Mouse (Mus musculus): ENCODE measurements around the gene Snap23. TPM values are rescaled to one million over a fixed set of nuclear protein-coding genes. Genes with fewer than 3 reads are reported as not detected.
"Not testable (repeated sequence)": the region's sequence is repeated elsewhere in the genome, so short reads cannot be mapped to it uniquely, and the experiment has no call there.

Gene Snap23
- polyA plus RNA-seq, 1 experiment from 2014 or later = 18.4 TPM

GRCm38 (mm10) chr2:120558813-120559212 is 8.7 kb upstream of the Snap23 start:
- ATAC-seq = no peak
- 93% methylated on average over 3 of the region's 3 CpGs for WGBS

GRCm38 (mm10) chr2:120561524-120561923 is 5.9 kb upstream of the Snap23 start:
- Histone ChIP-seq H3K27ac (ENCODE audit: low read depth, low read length) (no peak overlapping the region), H3K9me3 (ENCODE audit: control insufficient read depth, low read length) (no peaks in the 10 kb centered on the region), H3K4me2 (ENCODE audit: low read length) (no peak overlapping the region), H3K4me3 (ENCODE audit: low read length) (no peak overlapping the region), H3K9ac (ENCODE audit: low read depth, low read length) (no peak overlapping the region), H3K36me3 (ENCODE audit: control insufficient read depth, insufficient read depth, low read length) (no peaks in the 10 kb centered on the region), H3K27me3 (replicated peaks; ENCODE audit: control insufficient read depth, insufficient read depth, low read length) (no peaks in the 10 kb centered on the region), H3K4me1 (ENCODE audit: control insufficient read depth, insufficient read depth, low read depth, low read length) (peaks cover 11% of the 10 kb centered on the region)
- no peak for ATAC-seq
- 91% methylated on average over 1 of the region's 1 CpGs for WGBS

More at GRCm38 (mm10) chr2:120558813-120559212, 8.7 kb upstream of the Snap23 start:
- H3K27ac ChIP-seq (ENCODE audit: low read depth, low read length) = no peak overlapping the region
- H3K9me3 ChIP-seq (ENCODE audit: control insufficient read depth, low read length) = no peaks in the 10 kb centered on the region
- no peak overlapping the region for H3K4me3 ChIP-seq (ENCODE audit: low read length)
- no peak overlapping the region for H3K4me2 ChIP-seq (ENCODE audit: low read length)
- no peaks in the 10 kb centered on the region for H3K27me3 ChIP-seq (replicated peaks; ENCODE audit: control insufficient read depth, insufficient read depth, low read length)
- H3K4me1 ChIP-seq (ENCODE audit: control insufficient read depth, insufficient read depth, low read depth, low read length) = peaks cover 11% of the 10 kb centered on the region
- no peak overlapping the region for H3K9ac ChIP-seq (ENCODE audit: low read depth, low read length)
- H3K36me3 ChIP-seq (ENCODE audit: control insufficient read depth, insufficient read depth, low read length) = 0 out of 2 replicates have a peak, but pooled peaks cover 2% of the 10 kb centered on the region

GRCm38 (mm10) chr2:120562859-120563234 is 4.6 kb upstream of the Snap23 start:
- 27% methylated on average over 9 of the region's 9 CpGs for WGBS
- peak overlapping the region; percentile 87 for H3K4me3 ChIP-seq (ENCODE audit: low read length)
- no peaks in the 10 kb centered on the region for H3K27me3 ChIP-seq (replicated peaks; ENCODE audit: control insufficient read depth, insufficient read depth, low read length)
- no peaks in the 10 kb centered on the region for H3K9me3 ChIP-seq (ENCODE audit: control insufficient read depth, low read length)
- H3K4me2 ChIP-seq (ENCODE audit: low read length) = peak overlapping the region; percentile 81
- H3K36me3 ChIP-seq (ENCODE audit: control insufficient read depth, insufficient read depth, low read length) = no peaks in the 10 kb centered on the region
- H3K4me1 ChIP-seq (ENCODE audit: control insufficient read depth, insufficient read depth, low read depth, low read length) = peaks cover 15% of the 10 kb centered on the region
- H3K27ac ChIP-seq (ENCODE audit: low read depth, low read length) = no peak overlapping the region
- ATAC-seq = no peak
- peak overlapping the region; percentile 96 for H3K9ac ChIP-seq (ENCODE audit: low read depth, low read length)

- peak within 1 kb of the TSS; percentile 96 for H3K9ac ChIP-seq (ENCODE audit: low read depth, low read length)
- under 1% methylated on average over 50 of the region's 50 CpGs for WGBS
- H3K27ac ChIP-seq (ENCODE audit: low read depth, low read length) = peak within 1 kb of the TSS; percentile 83
- peak; percentile 91 for ATAC-seq
- H3K27me3 ChIP-seq (replicated peaks; ENCODE audit: control insufficient read depth, insufficient read depth, low read length) = no peaks in the 10 kb centered on the region
- no peaks in the 10 kb centered on the region for H3K36me3 ChIP-seq (ENCODE audit: control insufficient read depth, insufficient read depth, low read length)
- H3K4me3 ChIP-seq (ENCODE audit: low read length) = peak within 1 kb of the TSS; percentile 87
- H3K4me1 ChIP-seq (ENCODE audit: control insufficient read depth, insufficient read depth, low read depth, low read length) = peaks cover 19% of the 10 kb centered on the region
- H3K4me2 ChIP-seq (ENCODE audit: low read length) = peak within 1 kb of the TSS; percentile 81
- H3K9me3 ChIP-seq (ENCODE audit: control insufficient read depth, low read length) = no peaks in the 10 kb centered on the region
Measured at GRCm38 (mm10) chr2:120563235-120563990, 4.1 kb upstream of the Snap23 start, which contains the start of gene Zfp106. Gene Zfp106, minus strand, starts transcription at chr2:120563843.

- H3K4me2 ChIP-seq (ENCODE audit: low read length); H3K36me3 ChIP-seq (ENCODE audit: control insufficient read depth, insufficient read depth, low read length); H3K9me3 ChIP-seq (ENCODE audit: control insufficient read depth, low read length); ATAC-seq; H3K27me3 ChIP-seq (replicated peaks; ENCODE audit: control insufficient read depth, insufficient read depth, low read length); H3K9ac ChIP-seq (ENCODE audit: low read depth, low read length); H3K27ac ChIP-seq (ENCODE audit: low read depth, low read length); H3K4me3 ChIP-seq (ENCODE audit: low read length): not testable (repeated sequence)
- H3K4me1 ChIP-seq (ENCODE audit: control insufficient read depth, insufficient read depth, low read depth, low read length) = peaks cover 22% of the 10 kb centered on the region
- WGBS = 93% methylated on average over 4 of the region's 4 CpGs
Measured at GRCm38 (mm10) chr2:120564548-120565188, 2.8 kb upstream of the Snap23 start.

- H3K4me3 ChIP-seq (ENCODE audit: low read length) = no peak overlapping the region
- H3K4me2 ChIP-seq (ENCODE audit: low read length) = no peak overlapping the region
- WGBS = 84% methylated on average over 2 of the region's 2 CpGs
- H3K4me1 ChIP-seq (ENCODE audit: control insufficient read depth, insufficient read depth, low read depth, low read length) = peaks cover 22% of the 10 kb centered on the region
- H3K27me3 ChIP-seq (replicated peaks; ENCODE audit: control insufficient read depth, insufficient read depth, low read length) = no peaks in the 10 kb centered on the region
- ATAC-seq = no peak
- no peak overlapping the region for H3K27ac ChIP-seq (ENCODE audit: low read depth, low read length)
- H3K9me3 ChIP-seq (ENCODE audit: control insufficient read depth, low read length) = no peaks in the 10 kb centered on the region
- no peaks in the 10 kb centered on the region for H3K36me3 ChIP-seq (ENCODE audit: control insufficient read depth, insufficient read depth, low read length)
- no peak overlapping the region for H3K9ac ChIP-seq (ENCODE audit: low read depth, low read length)
Measured at GRCm38 (mm10) chr2:120565363-120565762, 2.1 kb upstream of the Snap23 start.

- WGBS = under 1% methylated on average over 22 of the region's 22 CpGs
- peak overlapping the region; percentile 84 for H3K9ac ChIP-seq (ENCODE audit: low read depth, low read length)
- peak overlapping the region; percentile 87 for H3K4me3 ChIP-seq (ENCODE audit: low read length)
- no peaks in the 10 kb centered on the region for H3K27me3 ChIP-seq (replicated peaks; ENCODE audit: control insufficient read depth, insufficient read depth, low read length)
- H3K4me1 ChIP-seq (ENCODE audit: control insufficient read depth, insufficient read depth, low read depth, low read length) = peaks cover 12% of the 10 kb centered on the region
- peak overlapping the region; percentile 88 for H3K4me2 ChIP-seq (ENCODE audit: low read length)
- no peaks in the 10 kb centered on the region for H3K9me3 ChIP-seq (ENCODE audit: control insufficient read depth, low read length)
- peak; percentile 77 for ATAC-seq
- H3K27ac ChIP-seq (ENCODE audit: low read depth, low read length) = peak overlapping the region; percentile 82
- peaks cover 2% of the 10 kb centered on the region; the same call in 1 of the 2 replicates for H3K36me3 ChIP-seq (ENCODE audit: control insufficient read depth, insufficient read depth, low read length)
Measured at GRCm38 (mm10) chr2:120567798-120568320, 388 bp downstream of the Snap23 start.

GRCm38 (mm10) chr2:120571081-120571480 is 3.6 kb downstream of the Snap23 start:
- 96% methylated on average over 3 of the region's 3 CpGs for WGBS
- Histone ChIP-seq H3K4me1 (ENCODE audit: control insufficient read depth, insufficient read depth, low read depth, low read length) (peaks cover 11% of the 10 kb centered on the region), H3K27ac (ENCODE audit: low read depth, low read length) (no peak overlapping the region)

GRCm38 (mm10) chr2:120572161-120572560 is 4.7 kb downstream of the Snap23 start:
- not testable (repeated sequence) for H3K9ac ChIP-seq (ENCODE audit: low read depth, low read length); H3K27me3 ChIP-seq (replicated peaks; ENCODE audit: control insufficient read depth, insufficient read depth, low read length); H3K9me3 ChIP-seq (ENCODE audit: control insufficient read depth, low read length); H3K4me2 ChIP-seq (ENCODE audit: low read length); H3K4me1 ChIP-seq (ENCODE audit: control insufficient read depth, insufficient read depth, low read depth, low read length); H3K27ac ChIP-seq (ENCODE audit: low read depth, low read length); H3K4me3 ChIP-seq (ENCODE audit: low read length); ATAC-seq; H3K36me3 ChIP-seq (ENCODE audit: control insufficient read depth, insufficient read depth, low read length)
- WGBS = 96% methylated on average over 3 of the region's 3 CpGs

More at GRCm38 (mm10) chr2:120571081-120571480, 3.6 kb downstream of the Snap23 start:
- Histone ChIP-seq H3K9ac (ENCODE audit: low read depth, low read length) (no peak overlapping the region), H3K4me2 (ENCODE audit: low read length) (no peak overlapping the region), H3K27me3 (replicated peaks; ENCODE audit: control insufficient read depth, insufficient read depth, low read length) (no peaks in the 10 kb centered on the region), H3K36me3 (ENCODE audit: control insufficient read depth, insufficient read depth, low read length) (peaks cover 2% of the 10 kb centered on the region; the same call in 1 of the 2 replicates), H3K9me3 (ENCODE audit: control insufficient read depth, low read length) (no peaks in the 10 kb centered on the region), H3K4me3 (ENCODE audit: low read length) (no peak overlapping the region)
- no peak for ATAC-seq

Data from hindbrain, embryonic 16.5 days (tissue).